Mouse (Mus musculus) midbrain, embryonic 13.5 days (tissue): ENCODE data around the gene Bmp2. TPM values are rescaled to one million over a fixed set of nuclear protein-coding genes. Genes with fewer than 3 reads are reported as not detected.

Experiments
- ATAC-seq: fragments of 200-750 bp; cut with Nextera tagmentation; 2 replicates; pipeline ENCODE4 v1.8.0; 2017; ENCODE audit warnings: mild to moderate bottlenecking, moderate TSS enrichment, moderate library complexity
- H3K27ac ChIP-seq: fragments of 300-500 bp; sonication (generic); 2 replicates; pipeline ENCODE4 v1.5.1; 2015; ENCODE audit warnings: inconsistent platforms, mild to moderate bottlenecking, moderate library complexity
- H3K27me3 ChIP-seq: fragments of 300-500 bp; sonication (generic); 2 replicates; pipeline ENCODE4 v1.6.1; 2015; ENCODE audit warnings: mild to moderate bottlenecking, inconsistent platforms
- H3K36me3 ChIP-seq: fragments of 300-500 bp; sonication (generic); 2 replicates; pipeline ENCODE4 v1.6.1; 2015; ENCODE audit warnings: mild to moderate bottlenecking, inconsistent platforms
- H3K4me1 ChIP-seq: fragments of 300-500 bp; sonication (generic); replicated peaks from 2 replicates; pipeline ENCODE4 v1.6.1; 2015; ENCODE audit warnings: inconsistent platforms
- H3K4me2 ChIP-seq: fragments of 300-500 bp; sonication (generic); replicated peaks from 2 replicates; pipeline ENCODE4 v1.6.1; 2015; ENCODE audit warnings: moderate library complexity, mild to moderate bottlenecking, inconsistent platforms
- H3K4me3 ChIP-seq: fragments of 300-500 bp; sonication (generic); replicated peaks from 2 replicates; pipeline ENCODE4 v1.5.1; 2015; ENCODE audit warnings: mild to moderate bottlenecking, inconsistent platforms
- H3K9ac ChIP-seq: fragments of 300-500 bp; sonication (generic); replicated peaks from 2 replicates; pipeline ENCODE4 v1.6.1; 2015; ENCODE audit warnings: mild to moderate bottlenecking, inconsistent platforms
- H3K9me3 ChIP-seq: fragments of 300-500 bp; sonication (generic); 2 replicates; pipeline ENCODE4 v1.6.1; 2016; ENCODE audit warnings: mild to moderate bottlenecking, inconsistent platforms
- WGBS: fragments of 180-500 bp; shearing (Covaris S2); methylation state at CpG from one replicate; pipeline ENCODE4 v1.1.7; 2015; 5-methylcytosine and 5-hydroxymethylcytosine counted together
- polyA plus RNA-seq: library from polyadenylated mRNA; unstranded; fragments of >200 nt; fragmentation: Nextera tagmentation; extraction: Ambion mirVana; gene quantifications from 2 replicates; pipeline ENCODE4 v1.2.1, GENCODE M21; 2015

The Bmp2 gene
- polyA plus RNA-seq = 1.2 and 2.2 TPM in 2 replicates

GRCm38 (mm10) chr2:133552031-133552841 lies at the start of gene Bmp2:
Gene Bmp2, plus strand, starts transcription at chr2:133552159.
- no peaks in the 10 kb centered on the region for H3K36me3 ChIP-seq
- WGBS = under 1% methylated on average over 102 of the region's 110 CpGs
- peak within 1 kb of the TSS; percentile 92 for H3K4me2 ChIP-seq
- no peak within 1 kb of the TSS for H3K27ac ChIP-seq
- H3K27me3 ChIP-seq = peaks cover 70% of the 10 kb centered on the region
- H3K9ac ChIP-seq = peak within 1 kb of the TSS; percentile 66
- no peaks in the 10 kb centered on the region for H3K9me3 ChIP-seq
- peak; percentile 78 for ATAC-seq
- H3K4me3 ChIP-seq = peak within 1 kb of the TSS; percentile 65
- peaks cover 32% of the 10 kb centered on the region for H3K4me1 ChIP-seq

- Histone ChIP-seq H3K4me1 (no peaks in the 10 kb centered on the region), H3K27me3 (no peaks in the 10 kb centered on the region), H3K36me3 (no peaks in the 10 kb centered on the region), H3K27ac (no peak overlapping the region), H3K4me3 (no peak overlapping the region), H3K4me2 (no peak overlapping the region), H3K9ac (no peak overlapping the region), H3K9me3 (no peaks in the 10 kb centered on the region)
- 96% methylated on average over 2 of the region's 2 CpGs for WGBS
- ATAC-seq = no peak
Observed at GRCm38 (mm10) chr2:133505678-133506077, 46.3 kb upstream of the Bmp2 start.

- Histone ChIP-seq H3K9me3 (no peaks in the 10 kb centered on the region), H3K36me3 (no peaks in the 10 kb centered on the region), H3K4me3 (no peak overlapping the region), H3K4me1 (no peaks in the 10 kb centered on the region), H3K9ac (no peak overlapping the region), H3K27me3 (no peaks in the 10 kb centered on the region), H3K4me2 (no peak overlapping the region), H3K27ac (no peak overlapping the region)
- 86% methylated on average over 4 of the region's 4 CpGs for WGBS
- ATAC-seq = no peak
Observed at GRCm38 (mm10) chr2:133507045-133507444, 44.9 kb upstream of the Bmp2 start.

- H3K36me3 ChIP-seq = no peaks in the 10 kb centered on the region
- no peak overlapping the region for H3K4me2 ChIP-seq
- 85% methylated on average over 16 of the region's 16 CpGs for WGBS
- no peak overlapping the region for H3K4me3 ChIP-seq
- no peak for ATAC-seq
- no peak overlapping the region for H3K9ac ChIP-seq
- H3K27me3 ChIP-seq = no peaks in the 10 kb centered on the region
- no peaks in the 10 kb centered on the region for H3K9me3 ChIP-seq
- no peaks in the 10 kb centered on the region for H3K4me1 ChIP-seq
- no peak overlapping the region for H3K27ac ChIP-seq
Observed at GRCm38 (mm10) chr2:133509141-133509540, 42.8 kb upstream of the Bmp2 start.

- Histone ChIP-seq H3K27me3 (no peaks in the 10 kb centered on the region), H3K4me2 (no peak overlapping the region), H3K4me1 (no peaks in the 10 kb centered on the region), H3K27ac (no peak overlapping the region), H3K4me3 (no peak overlapping the region), H3K36me3 (no peaks in the 10 kb centered on the region), H3K9me3 (no peaks in the 10 kb centered on the region), H3K9ac (no peak overlapping the region)
- no peak for ATAC-seq
- 85% methylated on average over 9 of the region's 9 CpGs for WGBS
Observed at GRCm38 (mm10) chr2:133511011-133511779, 40.8 kb upstream of the Bmp2 start.

DNA sequence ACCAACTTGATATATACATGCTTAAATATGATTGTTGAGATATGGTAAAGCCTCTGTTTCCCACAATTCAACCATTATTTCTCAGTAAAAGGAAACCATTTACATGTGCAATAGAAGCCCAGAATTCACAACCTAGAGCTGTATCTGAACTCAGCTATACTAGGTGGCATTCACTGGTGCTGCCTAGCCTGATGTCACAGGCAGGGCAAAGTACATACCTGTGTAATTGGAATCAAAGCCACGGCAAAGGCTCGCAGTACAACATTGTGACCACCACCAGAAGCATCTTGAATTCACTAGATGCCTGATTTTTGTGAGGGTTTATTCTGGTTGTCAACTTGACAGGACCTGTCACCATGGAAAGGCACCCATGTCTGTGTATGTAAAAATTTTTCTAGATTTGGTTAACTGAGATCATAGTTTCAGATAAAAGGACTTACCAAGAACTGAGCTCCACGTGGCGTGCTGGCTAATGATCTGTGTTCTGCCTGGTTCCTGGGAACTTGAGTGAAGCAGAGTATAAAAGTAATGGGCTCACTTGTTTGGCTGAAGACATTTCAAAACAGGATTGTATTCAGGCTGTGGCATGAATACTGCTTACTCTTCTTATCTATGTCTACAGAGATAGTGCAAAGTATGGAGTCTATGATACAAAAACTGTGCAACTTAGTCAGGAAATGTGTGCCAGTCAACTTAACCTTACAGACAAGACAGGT lies 35.5 kb upstream of the Bmp2 start:
- Histone ChIP-seq H3K9ac (no peak overlapping the region), H3K4me1 (no peaks in the 10 kb centered on the region), H3K4me2 (no peak overlapping the region), H3K27ac (no peak overlapping the region), H3K4me3 (no peak overlapping the region), H3K36me3 (no peaks in the 10 kb centered on the region), H3K9me3 (no peaks in the 10 kb centered on the region), H3K27me3 (no peaks in the 10 kb centered on the region)
- no peak for ATAC-seq
- 95% methylated on average over 4 of the region's 4 CpGs for WGBS

- H3K9ac ChIP-seq = no peak overlapping the region
- no peaks in the 10 kb centered on the region for H3K27me3 ChIP-seq
- no peaks in the 10 kb centered on the region for H3K36me3 ChIP-seq
- H3K4me1 ChIP-seq = no peaks in the 10 kb centered on the region
- no peaks in the 10 kb centered on the region for H3K9me3 ChIP-seq
- no peak overlapping the region for H3K4me2 ChIP-seq
- H3K4me3 ChIP-seq = no peak overlapping the region
- ATAC-seq = no peak
- no peak overlapping the region for H3K27ac ChIP-seq
- 91% methylated on average over 2 of the region's 2 CpGs for WGBS
Observed at GRCm38 (mm10) chr2:133517867-133518266, 34.1 kb upstream of the Bmp2 start.

- no peak overlapping the region for H3K9ac ChIP-seq
- no peak overlapping the region for H3K27ac ChIP-seq
- H3K36me3 ChIP-seq = no peaks in the 10 kb centered on the region
- H3K4me1 ChIP-seq = no peaks in the 10 kb centered on the region
- no peak for ATAC-seq
- no peak overlapping the region for H3K4me3 ChIP-seq
- H3K27me3 ChIP-seq = no peaks in the 10 kb centered on the region
- WGBS = 67% methylated on average over 5 of the region's 5 CpGs
- no peaks in the 10 kb centered on the region for H3K9me3 ChIP-seq
- no peak overlapping the region for H3K4me2 ChIP-seq
Observed at GRCm38 (mm10) chr2:133521193-133521592, 30.8 kb upstream of the Bmp2 start.

- Histone ChIP-seq H3K4me2 (no peak overlapping the region), H3K4me1 (no peaks in the 10 kb centered on the region), H3K27me3 (no peaks in the 10 kb centered on the region), H3K4me3 (no peak overlapping the region), H3K36me3 (no peaks in the 10 kb centered on the region), H3K9ac (no peak overlapping the region), H3K27ac (no peak overlapping the region), H3K9me3 (no peaks in the 10 kb centered on the region)
- 95% methylated on average over 2 of the region's 2 CpGs for WGBS
- no peak for ATAC-seq
Observed at GRCm38 (mm10) chr2:133522121-133522520, 29.8 kb upstream of the Bmp2 start.

DNA sequence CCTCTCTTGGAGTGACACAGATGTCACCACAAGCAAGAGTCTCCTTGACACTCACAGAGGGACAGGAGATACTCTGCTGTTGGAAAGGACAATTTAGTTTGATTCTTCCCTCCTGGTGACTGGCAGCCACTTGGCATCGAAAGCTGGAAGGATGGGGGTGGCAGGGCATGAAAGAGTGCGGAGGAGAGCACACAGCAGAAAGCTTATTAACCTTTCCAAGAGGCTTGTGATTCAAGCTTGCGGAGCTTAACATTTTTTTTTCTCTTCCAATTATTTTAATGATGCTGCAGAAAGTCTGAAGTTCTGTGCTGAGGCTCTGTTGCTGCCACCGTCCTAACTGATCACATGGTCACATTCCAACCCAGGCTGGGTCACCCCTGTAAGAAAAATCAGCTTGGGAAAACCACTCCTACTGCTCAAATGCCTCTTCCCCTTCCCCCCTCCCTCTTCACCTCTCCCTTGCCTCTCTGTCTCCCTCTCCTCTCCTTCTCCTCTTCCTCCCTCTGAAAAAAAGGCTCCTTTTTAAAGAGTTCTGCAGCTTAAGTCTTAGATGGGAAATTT lies 26.3 kb upstream of the Bmp2 start:
- Histone ChIP-seq H3K27me3 (no peaks in the 10 kb centered on the region), H3K27ac (no peak overlapping the region), H3K36me3 (no peaks in the 10 kb centered on the region), H3K9ac (no peak overlapping the region), H3K4me1 (no peaks in the 10 kb centered on the region), H3K4me2 (no peak overlapping the region), H3K9me3 (no peaks in the 10 kb centered on the region), H3K4me3 (no peak overlapping the region)
- WGBS = 44% methylated on average over 4 of the region's 4 CpGs
- ATAC-seq = no peak

DNA sequence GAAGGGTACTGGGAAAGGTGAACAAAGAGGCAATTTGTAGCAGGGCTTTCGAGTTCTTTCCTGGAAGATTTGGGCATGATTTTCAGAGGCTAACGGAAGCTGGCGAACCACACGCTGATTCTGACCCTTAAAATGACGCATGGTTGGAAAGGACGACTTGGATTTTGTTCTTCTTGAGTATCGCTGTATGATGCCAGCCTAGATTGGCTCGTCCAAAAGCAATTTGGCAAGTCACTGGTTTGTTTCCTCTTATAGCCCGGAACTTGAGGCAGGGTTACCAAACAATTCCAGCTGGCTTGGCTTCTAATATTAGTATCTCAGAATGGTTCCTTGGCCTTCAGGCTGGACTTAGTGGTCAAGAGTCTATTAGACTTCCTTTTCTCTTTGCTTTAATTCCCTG lies 22.6 kb upstream of the Bmp2 start:
- H3K27me3 ChIP-seq = no peaks in the 10 kb centered on the region
- no peaks in the 10 kb centered on the region for H3K9me3 ChIP-seq
- no peak overlapping the region for H3K4me3 ChIP-seq
- no peak overlapping the region for H3K9ac ChIP-seq
- H3K4me1 ChIP-seq = no peaks in the 10 kb centered on the region
- 96% methylated on average over 9 of the region's 9 CpGs for WGBS
- no peaks in the 10 kb centered on the region for H3K36me3 ChIP-seq
- H3K27ac ChIP-seq = no peak overlapping the region
- ATAC-seq = no peak
- no peak overlapping the region for H3K4me2 ChIP-seq

DNA sequence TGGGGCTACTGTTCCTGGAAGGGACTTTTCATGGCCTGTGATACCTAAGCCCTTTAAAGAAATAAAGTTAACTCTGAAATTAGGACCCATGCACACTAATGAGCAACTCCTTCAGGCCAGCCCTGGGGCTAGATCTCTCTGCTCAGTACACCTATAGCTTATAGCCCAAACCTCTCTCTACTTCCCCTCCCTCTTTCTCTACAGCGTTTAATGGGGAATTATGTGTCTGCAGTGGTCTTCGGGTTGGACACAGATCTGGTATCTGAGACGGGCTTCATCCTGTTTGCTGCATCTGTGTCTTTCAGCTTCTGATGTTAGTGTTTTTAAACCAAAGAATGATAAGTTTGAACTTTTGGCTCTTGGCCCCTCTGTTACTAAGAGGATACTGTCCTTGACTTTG lies 18.9 kb upstream of the Bmp2 start:
- H3K4me2 ChIP-seq = no peak overlapping the region
- H3K9ac ChIP-seq = no peak overlapping the region
- WGBS = 69% methylated on average over 3 of the region's 3 CpGs
- no peaks in the 10 kb centered on the region for H3K36me3 ChIP-seq
- no peak for ATAC-seq
- H3K27me3 ChIP-seq = no peaks in the 10 kb centered on the region
- H3K27ac ChIP-seq = no peak overlapping the region
- no peaks in the 10 kb centered on the region for H3K9me3 ChIP-seq
- 0 out of 2 replicates have a peak, but pooled peaks cover 4% of the 10 kb centered on the region for H3K4me1 ChIP-seq
- H3K4me3 ChIP-seq = no peak overlapping the region
